Mouse (Mus musculus) liver, embryonic 14.5 days (tissue): ENCODE data around the gene A630095N17Rik.

Experiments
- CTCF ChIP-seq: IDR thresholded peaks from 2 replicates; pipeline ENCODE4 v1.5.1; 2016; ENCODE audit warnings: antibody characterized with exemption, low read depth, control low read depth
- EP300 ChIP-seq: IDR thresholded peaks from 2 replicates; pipeline ENCODE4 v1.6.1; 2016; ENCODE audit warnings: antibody characterized with exemption, low read depth

GRCm38 (mm10) chr1:75214442-75214841 is 17.5 kb downstream of the A630095N17Rik start:
- TF ChIP-seq CTCF (no peak), EP300 (no peak)
